ENCODE assay signal across 13 mouse cellular contexts in genomic region chr4:47704607-47705006, GRCm38 (mm10).
"Had no signal": no experiment of that assay in that cellular context is flagged by ENCODE, and none has a peak within 500 bp of the region (broad histone marks: within the 10 kb centered on the region; RNA-seq: fewer than 3 reads in every experiment).

No protein-coding gene starts in this region.

- DNase-seq: kidney, adult 11 months; kidney, postnatal 14 days; lung, adult 2 months; lung, postnatal 4 days; right cerebral cortex, adult 18-20 months; thymus, postnatal 4 days had no signal

- H3K27me3 ChIP-seq: liver, embryonic 15.5 days; midbrain, embryonic 13.5 days had no signal

- H3K9me3 ChIP-seq: limb, embryonic 10.5 days; liver, embryonic 15.5 days; midbrain, embryonic 13.5 days had no signal

- H3K4me2 ChIP-seq: liver, embryonic 11.5 days; liver, embryonic 15.5 days; midbrain, embryonic 13.5 days had no signal

- H3K4me3 ChIP-seq: left cerebral cortex, adult 2 months; limb, embryonic 10.5 days; liver, embryonic 15.5 days; midbrain, embryonic 13.5 days had no signal

- H3K36me3 ChIP-seq: limb, embryonic 10.5 days; liver, embryonic 15.5 days; midbrain, embryonic 13.5 days had no signal

- ATAC-seq: inflammation-experienced regulatory T-cells, adult 6 months; lung, postnatal 0 days; midbrain, embryonic 13.5 days had no signal

- H3K9ac ChIP-seq: liver, embryonic 15.5 days; midbrain, embryonic 13.5 days had no signal

- H3K27ac ChIP-seq: left cerebral cortex, adult 2 months; limb, embryonic 10.5 days; liver, embryonic 15.5 days; midbrain, embryonic 13.5 days had no signal

- H3K4me1 ChIP-seq: liver, embryonic 15.5 days; midbrain, embryonic 13.5 days had no signal
